Mouse (Mus musculus) T-cell, adult 2 months (primary cell): ENCODE data around the gene Snx33.

Experiments used
- DNase-seq: peaks from one replicate; pipeline ENCODE4 v3.0.0; 2022; ENCODE audit warnings: low spot score

Snx33 gene

DNA sequence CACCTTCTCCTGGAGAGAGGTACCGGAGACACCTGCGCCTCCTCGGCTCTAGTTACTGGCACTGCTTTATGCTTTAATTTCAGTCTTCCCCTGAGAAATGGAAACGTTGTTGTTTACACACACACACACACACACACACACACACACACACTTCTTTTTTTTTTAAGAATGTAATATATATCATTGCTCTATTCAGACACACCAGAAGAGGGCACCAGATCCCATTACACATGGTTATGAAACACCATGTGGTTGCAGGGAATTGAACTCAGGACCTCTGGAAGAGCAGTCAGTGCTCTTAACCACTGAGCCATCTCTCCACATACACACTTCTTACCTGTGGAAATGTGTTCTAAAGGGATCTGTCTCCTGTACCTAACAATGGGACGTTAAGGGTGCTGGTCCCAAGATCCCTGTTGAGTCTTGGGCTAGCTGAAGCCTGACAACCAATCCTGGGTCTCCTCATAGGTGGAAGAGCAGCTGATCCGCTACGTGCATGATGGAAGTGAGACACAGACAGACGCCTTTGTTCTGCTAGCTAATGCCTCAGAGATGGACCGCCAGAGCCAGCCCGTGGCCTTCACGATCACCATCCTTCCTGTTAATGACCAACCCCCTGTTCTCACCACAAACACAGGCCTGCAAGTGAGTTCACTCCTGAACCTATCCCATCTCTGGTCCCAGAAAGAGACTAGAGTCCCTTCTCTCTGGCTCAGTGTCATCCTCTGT lies 37.5 kb downstream of the Snx33 start:
- DNase-seq, result no peak

DNA sequence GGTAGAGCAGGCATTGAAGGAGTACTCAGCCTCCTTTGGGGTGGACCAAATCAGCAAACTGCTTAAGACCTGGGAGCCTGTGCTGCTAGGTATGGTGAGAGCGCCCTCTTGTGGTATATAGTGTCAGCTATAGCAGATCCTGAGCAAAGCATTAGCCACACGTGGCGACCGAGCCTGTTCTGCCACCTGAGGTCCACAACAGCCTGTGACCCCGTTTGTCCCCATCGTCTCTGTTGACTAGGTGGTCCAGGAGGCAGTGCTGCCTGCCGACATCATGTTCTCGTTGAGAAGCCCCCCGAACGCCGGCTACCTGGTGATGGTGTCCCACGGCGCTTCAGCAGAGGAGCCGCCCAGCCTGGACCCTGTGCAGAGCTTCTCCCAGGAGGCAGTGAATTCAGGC lies 38.4 kb downstream of the Snx33 start:
- peak; percentile 62 for DNase-seq

DNA sequence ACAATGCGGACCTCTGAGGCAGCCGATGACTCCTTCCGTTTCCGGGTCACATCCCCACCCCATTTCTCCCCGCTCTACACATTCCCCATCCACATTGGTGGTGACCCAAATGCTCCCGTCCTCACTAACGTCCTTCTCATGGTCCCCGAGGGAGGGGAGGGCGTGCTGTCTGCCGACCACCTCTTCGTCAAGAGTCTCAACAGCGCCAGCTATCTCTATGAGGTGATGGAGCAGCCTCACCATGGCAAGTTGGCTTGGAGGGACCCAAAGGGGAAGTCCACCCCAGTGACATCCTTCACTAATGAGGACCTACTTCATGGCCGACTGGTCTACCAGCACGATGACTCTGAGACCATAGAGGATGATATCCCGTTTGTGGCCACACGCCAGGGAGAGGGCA lies 40.6 kb downstream of the Snx33 start:
- DNase-seq, result no peak

DNA sequence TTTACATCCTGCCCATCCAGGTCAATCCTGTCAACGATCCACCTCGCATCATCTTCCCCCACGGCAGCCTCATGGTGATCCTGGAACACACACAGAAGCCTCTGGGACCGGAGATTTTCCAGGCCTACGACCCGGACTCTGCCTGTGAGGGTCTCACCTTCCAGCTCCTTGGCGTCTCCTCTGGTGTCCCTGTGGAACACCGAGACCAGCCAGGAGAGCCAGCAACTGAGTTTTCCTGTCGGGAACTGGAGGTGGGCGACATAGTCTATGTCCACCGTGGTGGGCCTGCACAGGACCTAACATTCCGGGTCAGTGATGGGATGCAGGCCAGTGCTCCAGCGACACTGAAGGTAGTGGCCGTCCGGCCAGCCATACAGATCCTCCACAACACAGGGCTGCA lies 41.6 kb downstream of the Snx33 start:
- no peak for DNase-seq

DNA sequence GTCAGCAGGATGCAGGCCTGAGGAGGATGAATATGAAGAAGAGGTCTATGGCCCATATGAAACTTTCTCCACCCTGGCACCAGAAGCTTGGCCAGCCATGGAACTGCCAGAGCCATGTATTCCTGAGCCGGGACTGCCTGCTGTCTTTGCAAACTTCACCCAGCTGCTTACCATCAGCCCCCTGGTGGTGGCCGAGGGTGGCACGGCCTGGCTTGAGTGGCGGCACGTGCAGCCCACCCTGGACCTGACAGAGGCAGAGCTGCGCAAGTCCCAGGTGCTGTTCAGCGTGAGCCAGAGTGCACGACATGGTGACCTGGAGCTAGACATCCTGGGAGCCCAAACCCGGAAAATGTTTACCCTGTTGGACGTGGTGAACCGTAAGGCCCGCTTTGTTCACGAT lies 42.1 kb downstream of the Snx33 start:
- no peak for DNase-seq

DNA sequence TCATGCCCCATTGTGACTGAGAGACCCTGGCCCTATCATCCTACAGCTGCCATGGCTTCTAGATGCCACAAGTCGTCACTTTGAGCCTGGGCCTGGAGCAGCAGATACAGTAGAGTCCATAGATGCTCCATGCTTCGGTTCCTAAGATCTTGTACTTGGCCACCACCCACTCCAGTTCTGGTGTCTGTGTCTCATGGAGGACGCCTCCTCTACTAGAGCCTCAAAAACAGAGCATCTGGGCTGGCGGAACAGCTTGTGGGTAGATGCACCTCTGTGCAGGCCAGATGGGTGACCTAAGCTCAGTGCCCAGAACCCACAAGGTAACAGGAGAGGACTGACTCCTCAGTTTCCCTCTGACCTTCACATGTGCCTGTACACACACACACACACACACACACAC lies 43.8 kb downstream of the Snx33 start:
- no peak for DNase-seq

DNA sequence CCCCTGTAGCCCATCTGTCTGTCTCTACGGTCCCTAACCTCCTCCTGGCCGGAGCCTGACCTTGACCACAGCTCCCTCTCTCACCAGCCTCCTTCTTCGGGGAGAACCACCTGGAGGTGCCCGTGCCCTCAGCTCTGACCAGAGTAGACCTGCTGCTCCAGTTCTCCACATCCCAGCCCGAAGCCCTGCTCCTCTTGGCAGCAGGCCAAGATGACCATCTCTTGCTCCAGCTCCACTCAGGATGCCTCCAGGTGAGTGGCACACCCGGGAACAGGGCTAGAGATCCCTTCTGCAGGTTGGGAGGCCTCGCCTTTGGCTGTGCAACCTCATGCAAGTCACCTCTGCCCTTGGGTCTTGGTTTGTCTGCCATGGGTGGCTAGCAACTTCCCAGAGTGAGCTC lies 44.7 kb downstream of the Snx33 start:
- no peak for DNase-seq

DNA sequence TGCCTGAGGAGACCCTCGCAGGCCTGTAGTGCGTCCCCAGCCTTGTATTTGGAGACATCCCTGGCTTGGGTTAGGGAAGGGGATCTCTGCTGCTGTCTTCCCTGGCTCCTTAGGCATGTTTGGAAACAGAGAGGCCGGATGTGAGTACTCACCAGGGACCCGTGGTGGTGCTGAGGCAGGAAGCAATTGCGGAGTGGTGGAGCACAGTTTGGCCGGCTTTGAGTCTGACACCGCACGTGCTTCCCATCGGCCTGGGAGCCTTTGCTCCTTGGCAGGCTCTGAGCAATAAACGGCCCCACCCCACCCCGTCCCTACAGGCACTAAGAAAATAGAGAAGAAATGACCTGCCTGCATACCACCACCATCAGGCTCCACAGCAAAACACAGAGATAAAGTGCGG lies 45.4 kb downstream of the Snx33 start:
- no peak for DNase-seq

DNA sequence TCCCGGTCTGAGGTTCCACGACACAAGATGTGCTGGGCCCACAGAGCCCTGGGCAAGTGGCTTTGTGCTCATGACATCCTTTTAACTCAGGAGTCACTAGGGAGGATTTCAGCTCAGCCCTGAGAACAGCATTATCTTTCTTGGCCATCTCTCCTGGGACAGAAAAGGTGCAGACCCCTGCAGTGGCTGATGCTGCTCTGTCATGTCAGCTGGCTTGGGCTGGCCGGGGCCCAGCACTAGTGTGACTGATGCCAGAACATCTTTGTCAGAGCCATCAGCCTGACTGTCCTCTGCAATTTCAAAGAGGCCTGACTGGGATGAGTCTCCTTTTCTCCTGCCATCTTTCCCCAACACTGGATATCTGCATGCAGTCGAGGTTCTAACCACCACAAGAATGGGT lies 45.9 kb downstream of the Snx33 start:
- no peak for DNase-seq

DNA sequence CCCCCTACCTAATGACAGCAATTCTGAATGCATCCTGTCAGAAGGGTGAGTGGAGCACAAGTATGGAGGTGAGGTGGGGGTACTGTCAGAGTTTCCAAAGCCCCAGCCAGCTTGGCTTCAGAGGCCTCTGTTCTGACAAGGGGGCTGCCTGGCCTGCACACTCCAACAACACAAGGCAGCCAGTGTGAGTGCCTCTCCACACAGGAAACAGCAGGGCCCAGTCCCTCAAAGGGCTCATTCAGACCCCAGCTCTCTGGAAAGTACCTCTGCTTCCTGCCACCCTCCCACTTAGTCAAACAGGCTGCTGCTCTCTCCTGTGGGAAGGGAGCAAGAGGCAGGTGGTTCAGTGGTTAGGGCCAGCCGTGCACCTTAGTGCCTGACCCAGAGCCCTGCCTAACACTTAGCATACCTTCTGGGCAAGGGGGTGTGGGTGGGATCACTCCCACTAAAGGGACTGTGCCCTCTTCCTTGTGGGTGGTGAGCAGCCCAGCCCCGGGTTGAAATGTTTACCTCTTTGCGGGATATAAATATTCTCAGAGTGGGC lies 46.6 kb downstream of the Snx33 start:
- no peak for DNase-seq

DNA sequence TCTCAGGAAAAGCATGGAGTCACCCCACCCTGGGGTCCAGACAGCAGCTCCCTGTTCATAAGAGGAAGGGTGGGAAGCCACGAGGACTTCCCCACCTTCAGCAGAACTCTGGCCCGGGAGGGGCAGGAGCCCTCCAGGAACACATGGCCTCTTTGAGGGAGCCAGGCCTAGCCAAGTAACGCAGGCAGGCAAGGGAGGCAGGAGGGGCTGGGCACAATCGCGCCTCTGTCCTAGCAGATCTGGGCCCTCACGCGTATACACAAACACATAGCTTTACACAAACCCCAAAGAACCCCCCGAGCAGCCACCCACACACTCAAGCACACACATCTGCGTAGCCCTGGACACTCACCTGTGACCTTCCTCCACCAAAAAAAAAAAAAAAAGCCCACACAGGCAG lies 47.4 kb downstream of the Snx33 start:
- DNase-seq, result no peak

DNA sequence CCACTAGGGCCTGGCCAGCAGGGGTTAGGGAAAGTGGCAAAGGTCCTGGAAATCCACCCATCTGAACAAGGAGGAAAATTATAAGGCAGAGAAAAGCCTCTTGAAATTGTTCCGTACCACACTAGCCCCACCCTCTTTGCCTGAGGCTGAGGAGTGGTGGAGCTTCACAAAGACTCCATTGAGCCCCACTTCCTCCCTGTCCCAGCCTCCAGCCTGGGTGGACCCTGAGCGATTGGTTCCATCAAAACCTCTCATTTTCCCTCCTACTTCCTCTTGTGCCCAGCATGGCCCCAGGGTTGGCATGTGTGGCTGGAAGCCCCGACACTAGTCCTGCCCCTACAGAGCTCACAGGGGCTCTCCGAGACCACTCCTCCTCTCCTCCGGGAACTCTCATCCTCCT lies 50.9 kb downstream of the Snx33 start:
- no peak for DNase-seq

DNA sequence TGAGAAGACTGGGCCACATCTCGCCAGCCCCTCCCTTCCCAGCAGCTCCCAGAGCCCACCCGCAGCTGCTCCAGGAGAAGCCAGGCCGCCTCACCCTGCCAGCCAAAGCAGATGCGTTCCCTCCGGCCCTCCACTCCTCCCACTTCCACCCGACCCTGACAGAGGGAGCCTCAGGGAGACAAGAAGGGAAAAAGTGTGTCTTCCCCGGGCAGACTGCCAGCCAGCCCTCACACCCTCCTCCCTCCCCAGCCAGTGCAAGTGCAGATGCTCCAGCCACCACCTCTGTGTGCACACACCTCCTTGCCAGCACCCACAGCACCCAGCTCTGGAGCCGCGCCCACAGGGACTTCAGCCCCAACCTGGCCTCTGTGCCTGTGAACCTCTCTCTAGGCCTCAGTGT lies 51.4 kb downstream of the Snx33 start:
- no peak for DNase-seq

DNA sequence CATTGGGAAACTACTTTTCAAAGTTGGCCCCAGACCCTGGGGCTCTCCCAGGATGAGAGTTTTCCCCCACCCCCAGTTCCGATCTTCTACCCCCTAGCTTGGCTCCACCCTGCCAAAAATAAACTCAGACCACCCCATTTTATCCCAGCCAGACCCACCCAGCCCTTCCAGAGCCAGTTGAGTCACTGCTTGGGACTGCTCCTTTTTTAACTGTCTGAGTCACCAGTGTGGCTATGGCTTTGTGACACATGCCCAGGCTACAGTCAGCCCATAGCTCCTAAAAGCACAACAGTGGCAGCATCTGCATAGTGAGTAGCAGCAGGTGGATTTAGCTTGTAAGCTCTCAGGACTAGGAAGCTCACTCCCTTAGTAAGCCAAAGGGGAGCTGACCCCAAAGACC lies 55.1 kb downstream of the Snx33 start:
- no peak for DNase-seq

DNA sequence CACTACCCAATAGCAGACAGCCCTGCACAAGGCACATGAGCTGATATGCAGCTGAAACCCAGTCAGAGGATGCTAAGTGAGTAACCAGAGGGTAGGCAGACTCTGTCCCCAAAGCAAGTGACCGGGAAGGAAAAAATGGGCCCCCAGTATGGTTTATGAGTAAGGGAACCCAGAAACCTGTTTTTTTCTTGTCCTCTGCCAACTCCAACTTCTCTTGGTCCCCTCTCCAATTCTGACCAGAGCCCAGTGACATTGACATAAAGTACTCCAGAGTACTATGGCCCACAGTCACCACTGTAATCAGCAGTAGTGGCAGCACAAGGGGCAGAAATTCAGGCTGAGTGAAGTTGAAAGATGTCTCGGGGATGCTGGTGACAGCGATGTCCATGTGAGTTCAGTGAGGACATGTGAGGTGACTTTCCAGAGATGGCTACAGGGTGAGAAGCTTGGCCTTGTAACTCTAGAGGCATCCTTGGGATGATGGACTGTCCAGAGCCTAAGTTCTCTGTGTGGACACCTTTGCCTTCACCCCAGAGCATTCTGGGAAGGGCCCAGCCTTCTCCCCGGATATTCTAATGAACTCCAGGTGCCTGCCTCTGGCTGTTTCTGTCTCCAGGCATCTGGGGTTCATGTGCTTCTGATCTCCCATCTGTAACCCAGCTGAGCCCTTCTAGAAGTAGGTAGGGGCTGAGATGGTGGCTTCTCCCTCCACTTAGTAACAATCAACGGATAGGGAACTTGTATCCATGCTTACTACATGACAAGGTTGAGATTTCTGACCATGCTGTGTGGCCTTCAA lies 55.9 kb downstream of the Snx33 start:
- no peak for DNase-seq

DNA sequence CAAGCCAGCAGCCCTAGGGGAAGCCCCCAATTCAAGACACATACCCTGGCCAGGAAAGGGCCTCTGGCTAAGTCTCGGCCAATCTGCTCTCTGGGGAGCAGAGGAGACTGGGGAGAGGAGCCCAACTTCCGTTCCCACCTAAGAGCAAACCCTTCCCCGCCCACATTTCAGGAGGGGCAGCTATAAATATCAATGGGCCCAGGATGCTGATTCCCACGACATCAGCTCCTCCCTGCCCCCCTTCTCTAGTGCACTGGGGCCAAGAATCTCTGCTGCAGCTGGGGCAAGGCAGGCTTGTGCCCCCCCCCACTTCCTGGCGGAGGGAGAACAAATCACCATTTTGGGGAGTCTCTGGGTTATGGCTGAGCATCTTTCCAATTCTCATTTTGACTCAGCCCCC lies 57.0 kb downstream of the Snx33 start:
- DNase-seq, result no peak

DNA sequence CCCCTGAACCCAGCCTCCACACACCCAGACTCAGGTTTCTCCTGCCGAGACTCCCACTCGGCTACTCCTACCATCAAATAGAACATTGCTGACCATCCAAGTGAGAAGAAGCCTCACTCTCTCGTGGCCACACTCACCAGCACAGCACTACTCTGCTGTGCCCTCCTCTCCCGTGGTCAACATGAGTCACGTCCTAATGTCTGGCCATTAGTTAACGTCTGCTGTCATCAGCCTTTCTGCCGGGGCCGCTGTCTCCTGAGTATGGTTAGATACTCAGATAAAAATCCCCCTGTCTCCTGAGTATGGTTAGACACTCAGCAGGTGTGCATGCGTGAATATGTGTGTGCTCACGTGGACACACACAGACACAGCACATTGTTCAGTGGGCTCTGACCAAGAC lies 57.4 kb downstream of the Snx33 start:
- no peak for DNase-seq

DNA sequence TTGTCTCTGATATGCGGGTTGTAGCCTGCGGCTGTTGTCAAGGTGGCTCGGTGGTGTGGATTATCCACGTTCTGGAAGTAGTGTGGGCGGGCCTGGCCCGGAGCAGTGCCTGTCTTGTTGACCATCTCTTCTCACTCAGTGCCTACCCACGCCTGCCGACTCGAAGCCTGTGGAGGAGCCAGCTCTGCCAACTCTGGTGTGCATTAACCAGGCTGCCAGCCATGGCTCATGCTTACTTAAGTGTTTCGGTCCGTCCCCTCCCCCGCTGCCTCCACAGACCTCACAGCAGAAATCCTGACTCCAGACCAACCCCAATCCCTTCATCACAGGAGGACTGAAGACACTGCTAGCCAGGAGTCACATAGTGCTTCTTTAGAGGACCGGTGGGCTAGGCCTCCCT lies 58.6 kb downstream of the Snx33 start:
- DNase-seq, result no peak

DNA sequence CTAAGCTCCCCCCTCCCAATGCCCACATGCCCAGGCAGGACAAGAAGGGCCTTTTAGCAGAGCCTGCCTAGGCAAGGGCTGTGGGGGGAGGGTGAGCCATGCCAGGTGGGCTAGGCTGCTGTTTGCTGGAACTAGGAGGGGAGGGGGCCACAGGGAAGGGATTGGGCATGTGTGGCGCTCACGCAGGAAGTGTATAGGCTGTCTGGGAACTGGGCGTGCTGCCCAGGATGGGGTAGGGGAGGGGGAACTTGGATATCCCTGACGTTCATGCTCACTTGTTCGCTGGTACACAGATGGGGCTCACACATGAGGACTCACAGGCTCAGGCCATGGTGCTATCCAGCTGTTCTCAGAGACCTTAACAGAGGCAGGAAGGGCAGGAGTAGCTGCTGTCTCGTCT lies 59.9 kb downstream of the Snx33 start:
- DNase-seq, result no peak
